Mouse (Mus musculus): Measurements from ENCODE around the gene Epn2.

DNA sequence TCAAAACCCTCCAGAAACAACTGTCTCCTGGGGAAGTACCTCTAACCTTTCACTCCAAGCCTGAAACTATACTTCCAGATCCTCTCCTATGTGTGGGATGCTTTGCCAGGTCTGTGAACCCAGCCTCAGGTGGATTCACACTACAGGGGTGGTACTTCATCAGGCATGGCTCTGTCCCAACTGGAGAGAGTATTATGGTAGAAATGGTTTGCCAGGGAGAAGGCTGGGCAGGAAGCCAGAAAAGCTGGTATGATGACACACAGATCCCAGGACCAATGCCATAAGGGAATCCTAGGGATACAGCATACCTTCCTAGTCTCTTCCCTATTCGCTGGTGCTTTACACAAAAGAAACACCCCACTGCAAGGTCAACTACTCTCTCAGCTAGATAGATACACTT is 52.6 kb downstream of the Epn2 start:
- TF ChIP-seq POLR2A (IDR thresholded peaks at IDR 0.05; ENCODE audit: control insufficient read depth, extremely low read depth, insufficient read depth, low read length, poor library complexity) (no peak), CTCF (IDR thresholded peaks at IDR 0.05; ENCODE audit: borderline replicate concordance, control insufficient read depth, extremely low read depth, insufficient read depth, low read length, poor library complexity) (no peak)
